8 mouse cellular contexts compared by ENCODE assay signal in genomic region chr10:109496161-109496560, GRCm38 (mm10).
A peak's percentile ranks its signal among the peaks of the same experiment; 100 is the strongest.
DNase-seq lines count a peak whose midpoint lies in the region; ATAC-seq lines count a peak whose summit lies in the region.

No protein-coding gene starts in this region.

- H3K9me3 ChIP-seq in embryonic facial prominence, embryonic 11.5 days (replicated peaks; ENCODE audit: control insufficient read depth, low read length): no peaks in the 10 kb centered on the region
- no peaks in the 10 kb centered on the region for H3K9me3 ChIP-seq in neural tube, embryonic 15.5 days (replicated peaks)

- whole genome bisulfite sequencing in embryonic facial prominence, embryonic 11.5 days: 83% methylated on average over 10 of the region's 10 CpGs
- 80% methylated on average over 10 of the region's 10 CpGs for WGBS in neural tube, embryonic 15.5 days

- H3K36me3 ChIP-seq in embryonic facial prominence, embryonic 11.5 days (replicated peaks; ENCODE audit: control insufficient read depth, insufficient read depth, low read depth, low read length): no peaks in the 10 kb centered on the region
- no peaks in the 10 kb centered on the region for H3K36me3 ChIP-seq in neural tube, embryonic 15.5 days

- H3K27ac ChIP-seq in embryonic facial prominence, embryonic 11.5 days (replicated peaks; ENCODE audit: low read depth, low read length): no peak overlapping the region
- H3K27ac ChIP-seq in neural tube, embryonic 15.5 days (replicated peaks): no peak overlapping the region

- no peak overlapping the region for H3K4me2 ChIP-seq in embryonic facial prominence, embryonic 11.5 days (ENCODE audit: low read depth, low read length)
- no peak overlapping the region for H3K4me2 ChIP-seq in neural tube, embryonic 15.5 days

- H3K27me3 ChIP-seq in embryonic facial prominence, embryonic 11.5 days (ENCODE audit: control insufficient read depth, insufficient read depth, low read length): no peaks in the 10 kb centered on the region
- H3K27me3 ChIP-seq in neural tube, embryonic 15.5 days (replicated peaks): no peaks in the 10 kb centered on the region

- 0 out of 2 replicates have a peak, but pooled peaks have one; percentile 34 for ATAC-seq in embryonic facial prominence, embryonic 11.5 days (replicated peaks; ENCODE audit: insufficient number of reproducible peaks, low FRiP score, low TSS enrichment, low read depth)
- ATAC-seq in neural tube, embryonic 15.5 days (ENCODE audit: low FRiP score): peak; percentile 74; the same call in 1 of the 2 replicates

- H3K4me3 ChIP-seq in embryonic facial prominence, embryonic 11.5 days (ENCODE audit: low read depth, low read length): no peak overlapping the region
- no peak overlapping the region for H3K4me3 ChIP-seq in neural tube, embryonic 15.5 days (replicated peaks)

- peak; percentile 11 for DNase-seq in kidney, adult 9 months
- no peak for DNase-seq in kidney, adult 11 months
- DNase-seq in adipocyte (ENCODE audit: low spot score): peak; percentile 73
- peak; percentile 47 for DNase-seq in embryonic facial prominence, embryonic 11.5 days (ENCODE audit: low spot score)
- DNase-seq in layer of hippocampus, adult 9-10 months (ENCODE audit: low spot score): peak; percentile 81
- no peak for DNase-seq in spleen, adult 12 weeks (ENCODE audit: low spot score)
- no peak for DNase-seq in gastrocnemius, adult 8-10 months (ENCODE audit: low spot score in 2 of 2)

- H3K4me1 ChIP-seq in embryonic facial prominence, embryonic 11.5 days (ENCODE audit: control insufficient read depth, insufficient read depth, low read length): no peaks in the 10 kb centered on the region
- H3K4me1 ChIP-seq in neural tube, embryonic 15.5 days: no peaks in the 10 kb centered on the region

- no peak overlapping the region for H3K9ac ChIP-seq in embryonic facial prominence, embryonic 11.5 days (replicated peaks; ENCODE audit: low read length)
- no peak overlapping the region for H3K9ac ChIP-seq in neural tube, embryonic 15.5 days (replicated peaks)

Comparison
In these comparisons a context has a peak if more than half of its experiments do, and no peak if none do; other contexts are left out.
1. DNase-seq: peak in kidney, adult 9 months (single experiment), adipocyte (single experiment), embryonic facial prominence, embryonic 11.5 days (single experiment) and layer of hippocampus, adult 9-10 months (single experiment); none in kidney, adult 11 months (single experiment), spleen, adult 12 weeks (single experiment) and gastrocnemius, adult 8-10 months (0 of 2).